Mouse (Mus musculus) neutrophil, adult 5-6 weeks (primary cell): ENCODE measurements around the gene Tec. TPM values are rescaled to one million over a fixed set of nuclear protein-coding genes. Genes with fewer than 3 reads are reported as not detected.

Experiments
- ATAC-seq: fragments of 151-379, 151-347 bp; 2 replicates; pipeline ENCODE4 v1.8.0; 2017; ENCODE audit warnings: mild to moderate bottlenecking, moderate TSS enrichment; ENCODE audit not compliant: insufficient number of reproducible peaks, poor library complexity, low FRiP score, severe bottlenecking; ENCODE audit errors: extremely low read depth
- total RNA-seq: library from RNA; stranded (forward); fragments of 200-1000 nt; gene quantifications from 2 replicates; pipeline ENCODE4 v1.2.3, GENCODE M21; 2017

Tec gene
- total RNA-seq, 1 experiment from 2014 or later, result 145 TPM

GRCm38 (mm10) chr5:72709976-72710375, 158.3 kb downstream of the Tec start:
- no peak for ATAC-seq

DNA sequence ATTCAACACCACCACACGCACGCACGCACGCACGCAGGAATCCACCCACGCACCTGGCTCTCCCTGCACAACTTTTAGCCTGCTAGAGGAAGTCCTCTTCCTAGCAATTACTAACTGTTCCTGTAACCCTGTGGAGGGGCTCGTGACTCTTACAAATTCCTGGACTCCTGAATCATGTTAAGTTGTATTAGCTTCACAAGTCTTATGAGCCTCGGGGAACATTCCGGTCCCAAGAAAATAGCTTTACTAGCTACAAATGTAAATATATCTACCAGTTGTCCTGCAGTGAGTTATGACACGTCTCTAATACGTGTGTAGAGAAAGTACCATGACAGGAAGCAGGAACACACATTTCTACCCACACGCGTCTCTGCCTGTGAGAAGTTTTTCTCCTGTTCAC, 158.8 kb downstream of the Tec start:
- no peak for ATAC-seq

- no peak for ATAC-seq
Observed at GRCm38 (mm10) chr5:72706722-72707121, 161.6 kb downstream of the Tec start.

GRCm38 (mm10) chr5:72706095-72706494, 162.2 kb downstream of the Tec start:
- ATAC-seq, result no peak

Other genes with a start within 250 kb of the Tec start
- gene Cnga1, start 224.2 kb downstream of the Tec start, total RNA-seq, result 0.49 and 0.93 TPM in 2 replicates
- gene Nipal1, start 220.7 kb downstream of the Tec start, total RNA-seq, result 0.98 and 1.2 TPM in 2 replicates
- gene Txk, start 115.7 kb downstream of the Tec start, total RNA-seq, result 20.1 and 22.3 TPM in 2 replicates
- gene Slain2, start 45.8 kb upstream of the Tec start, total RNA-seq, result 80.0 and 92.8 TPM in 2 replicates
- 5.1 and 6.4 TPM in 2 replicates for gene Gm10135, start 106.2 kb upstream of the Tec start, total RNA-seq
- not detected in 2 replicates for gene Slc10a4, start 138.4 kb upstream of the Tec start, total RNA-seq